Mouse (Mus musculus) embryonic facial prominence, embryonic 14.5 days (tissue): ENCODE data around the gene Olfr1513. TPM values are rescaled to one million over a fixed set of nuclear protein-coding genes. Genes with fewer than 3 reads are reported as not detected.
"Not testable (repeated sequence)": the region's sequence is repeated elsewhere in the genome, so short reads cannot be mapped to it uniquely, and the experiment has no call there.

Source experiments
- ATAC-seq: fragments of 200-750 bp; cut with Nextera tagmentation; 2 replicates; pipeline ENCODE4 v1.8.0; 2017; ENCODE audit warnings: low read depth, moderate number of reproducible peaks, moderate TSS enrichment
- DNase-seq: peaks from one replicate; pipeline ENCODE4 v3.0.0-alpha.2; 2015; ENCODE audit warnings: low spot score
- H3K27ac ChIP-seq: fragments of 300-500 bp; sonication (generic); replicated peaks from 2 replicates; pipeline ENCODE4 v1.5.1; 2014; ENCODE audit warnings: low read depth, mild to moderate bottlenecking, low read length, moderate library complexity
- H3K27me3 ChIP-seq: fragments of 300-500 bp; sonication (generic); replicated peaks from 2 replicates; pipeline ENCODE4 v1.6.1; 2014; ENCODE audit warnings: low read length; ENCODE audit not compliant: control insufficient read depth, insufficient read depth
- H3K36me3 ChIP-seq: fragments of 300-500 bp; sonication (generic); 2 replicates; pipeline ENCODE4 v1.6.1; 2014; ENCODE audit warnings: low read length, mixed read lengths; ENCODE audit not compliant: control insufficient read depth, insufficient read depth
- H3K4me1 ChIP-seq: fragments of 300-500 bp; sonication (generic); 2 replicates; pipeline ENCODE4 v1.6.1; 2014; ENCODE audit warnings: antibody characterized with exemption, low read length; ENCODE audit not compliant: control insufficient read depth, insufficient read depth
- H3K4me2 ChIP-seq: fragments of 300-500 bp; sonication (generic); 2 replicates; pipeline ENCODE4 v1.6.1; 2014; ENCODE audit warnings: low read depth, mild to moderate bottlenecking, low read length, moderate library complexity, mixed read lengths
- H3K4me3 ChIP-seq: fragments of 300-500 bp; sonication (generic); 2 replicates; pipeline ENCODE4 v1.5.1; 2014; ENCODE audit warnings: low read depth, mild to moderate bottlenecking, low read length
- H3K9ac ChIP-seq: fragments of 300-500 bp; sonication (generic); 2 replicates; pipeline ENCODE4 v1.6.1; 2014; ENCODE audit warnings: low read depth, mild to moderate bottlenecking, low read length, moderate library complexity, mixed read lengths
- H3K9me3 ChIP-seq: fragments of 300-500 bp; sonication (generic); 2 replicates; pipeline ENCODE4 v1.6.1; 2016; ENCODE audit warnings: low read length; ENCODE audit not compliant: control insufficient read depth
- WGBS: fragments of 180-500 bp; shearing (Covaris S2); extraction: QIAGEN DNeasy Blood & Tissue Kit; methylation state at CpG from one replicate; pipeline ENCODE4 v1.1.7; 2014; 5-methylcytosine and 5-hydroxymethylcytosine counted together
- polyA plus RNA-seq: library from polyadenylated mRNA; unstranded; fragments of >200 nt; fragmentation: Nextera tagmentation; extraction: Ambion mirVana; gene quantifications from 2 replicates; pipeline ENCODE4 v1.2.1, GENCODE M21; 2014

Gene Olfr1513
- 0.14 and 0.18 TPM in 2 replicates for polyA plus RNA-seq

DNA sequence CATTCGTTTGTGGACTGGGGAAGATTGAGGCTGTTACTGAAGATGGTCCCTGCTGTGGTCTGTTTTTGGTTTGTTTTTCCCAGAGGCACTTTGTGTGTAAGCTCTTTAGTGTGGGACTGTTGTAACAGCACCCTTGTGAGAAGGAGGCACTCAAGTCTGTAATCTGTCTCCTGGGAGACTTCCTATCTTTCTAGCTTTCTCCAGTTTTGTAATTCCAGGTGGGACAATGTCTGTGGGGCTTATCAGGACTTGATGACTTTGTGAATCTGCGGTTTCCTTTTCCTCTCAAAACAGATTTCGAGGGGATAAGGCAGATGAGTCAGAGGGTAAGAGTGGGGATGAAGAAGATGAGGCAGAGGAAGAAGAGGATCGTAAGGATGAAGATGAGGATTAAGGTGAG lies at the start of gene Olfr1513:
Gene Olfr1513 (minus strand): TSS at position 101 of the 400 bp plus-strand sequence.
- Histone ChIP-seq H3K4me3 (no peak within 1 kb of the TSS), H3K27me3 (no peaks in the 10 kb centered on the region), H3K36me3 (no peaks in the 10 kb centered on the region), H3K27ac (no peak within 1 kb of the TSS), H3K4me2 (no peak within 1 kb of the TSS), H3K9me3 (no peaks in the 10 kb centered on the region), H3K9ac (no peak within 1 kb of the TSS), H3K4me1 (no peaks in the 10 kb centered on the region)
- DNase-seq: no peak
- WGBS: 77% methylated on average over 4 of the region's 4 CpGs
- no peak for ATAC-seq

DNA sequence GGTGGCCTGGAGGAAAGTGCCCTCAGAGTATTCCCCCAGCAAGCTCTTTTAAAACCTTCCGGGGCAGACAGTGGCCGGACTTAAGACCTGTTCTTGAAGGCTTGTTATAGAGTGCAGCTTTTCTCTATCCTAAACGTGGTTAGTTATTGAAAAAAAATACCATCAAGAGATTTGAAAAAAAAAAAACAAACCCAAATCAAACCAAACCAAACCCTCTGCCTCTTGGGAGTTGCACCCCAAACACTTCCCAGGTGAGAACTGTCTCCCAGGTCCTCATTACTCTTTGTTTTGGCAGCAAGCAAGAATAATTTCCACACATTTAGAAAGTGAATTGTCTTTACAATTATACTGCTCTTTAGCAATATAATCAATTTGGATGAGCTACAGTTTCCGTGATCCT lies 41.1 kb upstream of the Olfr1513 start, which contains the start of gene Olfr1511:
Gene Olfr1511 (minus strand): TSS at position 101 of the 400 bp plus-strand sequence.
- H3K27me3 ChIP-seq: no peaks in the 10 kb centered on the region
- no peak within 1 kb of the TSS for H3K4me3 ChIP-seq
- no peak within 1 kb of the TSS for H3K27ac ChIP-seq
- ATAC-seq (no peak), DNase-seq (no peak)
- H3K9ac ChIP-seq: no peak within 1 kb of the TSS
- no peaks in the 10 kb centered on the region for H3K36me3 ChIP-seq
- no peak within 1 kb of the TSS for H3K4me2 ChIP-seq
- H3K4me1 ChIP-seq: no peaks in the 10 kb centered on the region
- WGBS: 78% methylated on average over 4 of the region's 4 CpGs
- H3K9me3 ChIP-seq: no peaks in the 10 kb centered on the region

DNA sequence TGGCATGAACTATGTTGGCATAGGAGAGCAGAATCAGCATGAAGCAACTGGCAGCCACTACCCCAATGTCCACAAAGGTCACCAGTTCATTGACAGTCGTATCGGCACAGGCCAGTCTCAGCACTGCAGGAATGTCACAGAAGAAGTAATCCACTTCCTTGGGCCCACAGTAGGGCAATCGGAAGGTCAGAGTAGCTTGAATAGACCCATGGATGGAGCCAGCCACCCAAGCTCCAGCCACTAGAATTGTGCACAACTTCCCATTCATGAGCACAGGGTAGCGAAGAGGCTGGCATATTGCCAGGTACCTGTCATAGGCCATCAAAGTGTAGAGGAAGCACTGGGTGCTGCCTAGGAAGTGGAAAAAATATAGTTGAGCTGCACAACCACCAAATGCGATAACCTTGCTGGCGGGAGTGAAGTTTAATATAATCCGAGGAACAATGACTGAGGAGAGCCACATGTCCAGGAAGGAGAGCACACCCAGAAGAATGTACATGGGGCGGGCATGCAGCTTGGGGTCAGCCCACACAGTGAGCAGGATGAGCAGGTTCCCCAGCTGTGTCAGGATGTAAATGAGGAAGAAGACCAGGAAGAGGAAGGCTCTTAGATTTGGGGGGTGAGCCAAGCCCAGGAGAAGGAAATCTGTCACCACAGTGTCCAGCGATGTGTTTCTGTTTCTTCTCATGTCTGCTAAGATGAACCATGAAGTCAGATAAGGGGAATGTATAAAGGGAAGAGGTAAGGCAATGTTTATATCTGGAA lies 34.1 kb upstream of the Olfr1513 start:
- not testable (repeated sequence) for H3K9me3 ChIP-seq, H3K27ac ChIP-seq, H3K4me2 ChIP-seq, ATAC-seq, H3K36me3 ChIP-seq, H3K4me3 ChIP-seq, H3K4me1 ChIP-seq, DNase-seq, H3K27me3 ChIP-seq, H3K9ac ChIP-seq
- WGBS: 90% methylated on average over 9 of the region's 9 CpGs

DNA sequence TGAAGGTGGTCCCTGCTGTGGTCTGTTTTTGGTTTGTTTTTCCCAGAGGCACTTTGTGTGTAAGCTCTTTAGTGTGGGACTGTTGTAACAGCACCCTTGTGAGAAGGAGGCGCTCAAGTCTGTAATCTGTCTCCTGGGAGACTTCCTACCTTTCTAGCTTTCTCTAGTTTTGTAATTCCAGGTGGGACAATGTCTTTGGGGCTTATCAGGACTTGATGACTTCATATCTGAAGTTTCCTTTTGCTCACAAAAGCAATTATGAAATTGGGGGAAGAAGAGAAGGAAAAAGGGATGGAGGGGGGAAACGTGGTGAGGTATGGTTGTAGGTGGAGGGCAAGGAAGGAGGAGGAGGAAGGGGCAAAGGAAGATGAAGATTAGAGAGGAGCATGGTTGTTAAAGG lies 22.9 kb upstream of the Olfr1513 start, which contains the start of gene Olfr1512:
Gene Olfr1512 (minus strand): TSS at position 101 of the 400 bp plus-strand sequence.
- Histone ChIP-seq H3K9me3 (no peaks in the 10 kb centered on the region), H3K4me3 (no peak within 1 kb of the TSS), H3K36me3 (no peaks in the 10 kb centered on the region), H3K4me1 (no peaks in the 10 kb centered on the region), H3K4me2 (no peak within 1 kb of the TSS), H3K9ac (no peak within 1 kb of the TSS), H3K27me3 (no peaks in the 10 kb centered on the region), H3K27ac (no peak within 1 kb of the TSS)
- DNase-seq (no peak), ATAC-seq (no peak)
- WGBS: 69% methylated on average over 2 of the region's 2 CpGs

DNA sequence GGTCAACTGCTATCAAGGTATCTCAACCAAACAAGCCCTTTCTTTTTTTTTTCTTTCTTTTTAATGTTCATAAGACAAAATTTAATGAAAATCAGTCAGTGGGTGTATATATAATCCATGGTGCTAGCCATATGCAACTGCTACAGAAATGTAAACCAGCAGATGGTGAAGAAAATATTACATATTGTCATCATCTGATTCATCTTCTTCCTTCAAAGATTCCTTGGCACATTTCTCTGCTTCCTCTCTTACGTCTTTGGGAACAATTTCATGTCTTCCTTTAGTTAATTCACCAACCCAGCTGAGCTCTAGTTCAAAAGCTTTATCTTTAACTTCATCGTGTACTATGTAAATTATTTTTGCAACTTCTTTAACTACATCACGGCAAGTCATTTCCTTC lies 12.5 kb upstream of the Olfr1513 start:
- Histone ChIP-seq H3K9ac (no peak overlapping the region), H3K4me2 (no peak overlapping the region), H3K27me3 (no peaks in the 10 kb centered on the region), H3K36me3 (no peaks in the 10 kb centered on the region), H3K4me3 (no peak overlapping the region), H3K9me3 (no peaks in the 10 kb centered on the region), H3K27ac (no peak overlapping the region), H3K4me1 (no peaks in the 10 kb centered on the region)
- ATAC-seq (no peak), DNase-seq (no peak)
- WGBS: 87% methylated on average over 3 of the region's 3 CpGs

DNA sequence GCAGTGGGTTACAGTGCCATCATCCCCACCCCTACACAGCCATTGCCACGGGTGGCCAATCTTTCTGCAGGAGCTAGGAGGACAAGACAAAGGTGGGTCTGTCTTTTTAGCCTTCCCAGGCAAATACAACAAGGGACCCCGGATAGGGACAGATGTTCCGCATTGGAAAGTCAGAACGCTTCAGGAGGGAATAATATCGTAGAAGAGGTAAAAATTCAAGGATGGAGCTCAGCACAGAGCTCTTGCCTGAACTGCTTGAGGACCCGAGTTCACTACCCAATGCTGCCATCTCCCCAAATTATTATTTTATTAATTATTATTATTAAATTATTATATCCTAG lies 16.7 kb downstream of the Olfr1513 start:
- no peak for ATAC-seq
- 67% methylated on average over 6 of the region's 6 CpGs for WGBS
- no peak overlapping the region for H3K4me2 ChIP-seq

DNA sequence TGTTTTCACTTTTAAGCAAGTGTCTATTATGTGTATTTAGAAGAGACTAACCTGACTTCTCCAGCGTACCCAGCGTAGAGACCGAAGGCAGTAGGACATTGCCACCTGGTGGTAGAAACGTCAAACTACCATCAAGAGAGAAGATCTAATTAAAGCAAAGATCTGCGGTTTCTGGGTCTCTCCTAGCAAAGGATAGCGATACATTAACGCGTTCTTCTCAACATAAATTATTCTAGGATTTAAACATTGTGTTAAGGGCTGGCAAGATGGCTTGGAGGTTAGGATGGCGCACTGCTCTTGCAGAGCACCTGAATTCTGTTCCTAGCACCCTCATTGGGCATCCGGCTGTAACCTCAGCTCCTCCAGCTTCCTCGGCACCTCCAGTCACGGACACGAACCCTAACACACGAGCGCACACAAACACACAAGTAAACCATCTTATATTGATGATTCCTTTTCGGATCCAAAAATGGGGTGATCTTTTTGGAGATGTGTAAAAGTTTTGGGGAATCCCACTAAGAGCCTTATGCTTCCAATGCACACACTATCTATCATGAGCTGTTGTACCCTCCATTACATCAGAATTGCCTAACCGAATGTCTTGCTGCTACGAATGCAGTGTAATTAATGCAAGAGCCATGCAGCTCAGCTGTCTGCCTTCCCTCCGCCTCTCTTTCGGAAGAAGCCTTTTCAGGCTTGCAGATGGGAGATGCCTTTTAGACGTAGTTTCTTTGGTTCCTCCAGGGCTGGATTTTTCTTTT lies 17.3 kb downstream of the Olfr1513 start:
- H3K36me3 ChIP-seq: no peaks in the 10 kb centered on the region
- DNase-seq (peak; percentile 89), ATAC-seq (peak; percentile 76; the same call in 1 of the 2 replicates)
- no peak overlapping the region; the same call in 1 of the 2 replicates for H3K9ac ChIP-seq
- no peaks in the 10 kb centered on the region for H3K9me3 ChIP-seq
- peak overlapping the region; percentile 16; the same call in 1 of the 2 replicates for H3K4me3 ChIP-seq
- H3K4me2 ChIP-seq: peak overlapping the region; percentile 47
- H3K27me3 ChIP-seq: no peaks in the 10 kb centered on the region
- H3K4me1 ChIP-seq: no peaks in the 10 kb centered on the region
- WGBS: 26% methylated on average over 21 of the region's 21 CpGs
- no peak overlapping the region for H3K27ac ChIP-seq

More for the DNA sequence above, 16.7 kb downstream of the Olfr1513 start:
- Histone ChIP-seq H3K27ac (no peak overlapping the region), H3K9ac (no peak overlapping the region), H3K4me1 (no peaks in the 10 kb centered on the region), H3K4me3 (no peak overlapping the region), H3K27me3 (no peaks in the 10 kb centered on the region), H3K9me3 (0 out of 2 replicates have a peak, but pooled peaks cover 5% of the 10 kb centered on the region), H3K36me3 (no peaks in the 10 kb centered on the region)
- no peak for DNase-seq

DNA sequence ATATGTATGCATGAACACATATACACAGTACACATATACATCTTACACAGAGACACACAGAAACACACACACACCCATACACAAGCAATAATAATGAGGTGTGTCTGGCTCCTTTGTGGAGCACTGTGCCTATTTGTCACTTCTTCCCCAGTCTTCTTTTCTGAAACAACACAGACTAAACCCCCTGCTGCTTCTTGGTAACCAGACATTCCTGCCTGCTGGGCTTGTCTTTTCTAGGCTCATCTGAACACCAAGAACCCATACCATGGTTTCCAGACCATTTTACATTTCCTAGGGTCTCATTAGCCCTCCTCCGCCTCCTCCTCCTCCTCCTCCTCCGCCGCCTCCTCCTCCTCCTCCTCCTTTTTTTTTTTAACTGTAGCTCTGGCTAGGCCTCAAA lies 24.0 kb downstream of the Olfr1513 start:
- no peaks in the 10 kb centered on the region for H3K4me1 ChIP-seq
- WGBS: 62% methylated on average over 2 of the region's 3 CpGs
- H3K9me3 ChIP-seq: no peaks in the 10 kb centered on the region
- no peak for ATAC-seq
- no peak for DNase-seq
- no peak overlapping the region for H3K9ac ChIP-seq
- H3K27ac ChIP-seq: no peak overlapping the region
- peaks cover 8% of the 10 kb centered on the region; the same call in 1 of the 2 replicates for H3K27me3 ChIP-seq
- H3K36me3 ChIP-seq: no peaks in the 10 kb centered on the region
- H3K4me3 ChIP-seq: no peak overlapping the region
- no peak overlapping the region for H3K4me2 ChIP-seq
